Mouse (Mus musculus) CH12.LX (cell line): ENCODE measurements around the gene Lrrn2.

ENCODE experiments used
- CTCF ChIP-seq, 2 experiments: IDR thresholded peaks in 1 of 2; conservative IDR thresholded peaks in 1 of 2; 2 replicates each; pipeline ENCODE4 v1.5.1; 2011 to 2012; ENCODE audit warnings: low read depth in 2 of 2, low read length in 2 of 2, improper control_type of control experiment in 1 of 2, inconsistent platforms in 1 of 2, mild to moderate bottlenecking in 1 of 2, moderate library complexity in 1 of 2
- E2F4 ChIP-seq: IDR thresholded peaks from 2 replicates; pipeline ENCODE4 v1.6.1; 2011; ENCODE audit warnings: low read depth, low read length, improper control_type of control experiment; ENCODE audit not compliant: insufficient replicate concordance
- EP300 ChIP-seq: IDR thresholded peaks from 2 replicates; pipeline ENCODE4 v1.6.1; 2011; ENCODE audit warnings: low read length, improper control_type of control experiment
- JUND ChIP-seq: conservative IDR thresholded peaks from 2 replicates; pipeline ENCODE4 v1.6.1; 2011; ENCODE audit warnings: low read depth, low read length, improper control_type of control experiment
- KAT2A ChIP-seq: IDR thresholded peaks from 2 replicates; pipeline ENCODE4 v1.6.1; 2012; ENCODE audit warnings: low read length, improper control_type of control experiment, inconsistent platforms; ENCODE audit not compliant: insufficient replicate concordance
- MAFK ChIP-seq: IDR thresholded peaks from 2 replicates; pipeline ENCODE4 v1.6.1; 2011; ENCODE audit warnings: low read length, improper control_type of control experiment; ENCODE audit not compliant: insufficient replicate concordance
- POLR2A ChIP-seq: IDR thresholded peaks from 2 replicates; pipeline ENCODE4 v1.6.1; 2011; ENCODE audit warnings: low read depth, mild to moderate bottlenecking, improper control_type of control experiment, low read length
- POLR2AphosphoS2 ChIP-seq: IDR thresholded peaks from 2 replicates; pipeline ENCODE4 v1.6.1; 2011; ENCODE audit warnings: low read depth, low read length, improper control_type of control experiment
- SIN3A ChIP-seq: IDR thresholded peaks from 2 replicates; pipeline ENCODE4 v1.6.1; 2012; ENCODE audit warnings: low read length, improper control_type of control experiment, inconsistent platforms
- ZC3H11A ChIP-seq: IDR thresholded peaks from 2 replicates; pipeline ENCODE4 v1.6.1; 2012; ENCODE audit warnings: low read depth, mild to moderate bottlenecking, inconsistent platforms, low read length, improper control_type of control experiment

DNA sequence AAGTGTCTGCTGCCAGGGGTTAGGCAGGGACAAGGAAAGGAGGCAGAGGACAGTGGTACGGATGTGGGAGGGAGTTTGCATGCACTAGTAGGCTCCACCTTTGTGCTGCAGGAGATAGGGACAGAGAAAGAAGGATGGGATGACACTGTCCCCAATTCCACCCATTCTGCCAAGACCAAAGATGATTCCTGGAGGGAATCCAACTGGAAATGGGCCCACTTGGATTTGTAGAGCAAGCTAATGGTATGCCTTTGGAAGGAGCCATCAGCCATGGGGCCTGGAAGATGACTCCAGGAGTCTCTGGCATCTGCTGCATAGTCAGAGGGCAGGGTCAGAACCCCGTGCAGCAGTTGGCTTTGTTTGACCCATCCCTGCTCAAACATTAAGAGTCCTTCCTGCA lies 52.3 kb downstream of the Lrrn2 start:
- TF ChIP-seq EP300 (no peak), POLR2AphosphoS2 (no peak), POLR2A (no peak), ZC3H11A (no peak), E2F4 (no peak), SIN3A (no peak), MAFK (no peak), JUND (no peak), KAT2A (no peak), CTCF (conservative IDR thresholded peaks at IDR 0.05 in 1 of 2, IDR thresholded peaks at IDR 0.05 in 1 of 2; ENCODE audit: low read depth in 2 of 2, low read length in 2 of 2) (no peak)
